Mouse (Mus musculus) E14TG2a.4 (cell line): ENCODE data around the gene Mpzl3.

Experiments used
- CTCF ChIP-seq: conservative IDR thresholded peaks from 2 replicates; pipeline ENCODE4 v1.5.1; 2014; ENCODE audit warnings: low read length
- POU5F1 ChIP-seq: IDR thresholded peaks from 2 replicates; pipeline ENCODE4 v1.6.1; 2014; ENCODE audit warnings: low read length, borderline replicate concordance

DNA sequence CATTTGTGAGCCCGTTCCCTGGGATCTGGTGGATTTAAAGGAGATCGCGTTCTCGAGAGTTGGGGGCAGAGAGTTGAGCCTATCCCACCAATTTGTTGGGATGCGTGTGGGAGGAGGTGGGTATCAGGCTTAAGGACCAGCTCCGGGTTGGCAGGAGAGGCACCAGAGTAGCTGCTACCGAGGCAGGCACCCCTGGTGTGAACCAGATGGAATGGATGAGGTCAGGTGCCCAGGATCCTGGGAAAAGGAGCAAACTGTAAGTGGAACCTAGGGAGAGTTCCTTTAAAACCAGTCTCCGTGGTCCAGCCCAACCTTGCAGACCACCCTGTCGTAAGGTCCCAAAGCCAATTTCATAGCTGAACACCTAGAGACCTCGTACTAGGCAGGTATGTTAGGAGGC lies 63.6 kb downstream of the Mpzl3 start:
- TF ChIP-seq CTCF (no peak), POU5F1 (no peak)
